Mouse (Mus musculus): ENCODE results near the gene Gm11627.
"Not testable (repeated sequence)": the region's sequence is repeated elsewhere in the genome, so short reads cannot be mapped to it uniquely, and the experiment has no call there.

The Gm11627 gene

GRCm38 (mm10) chr11:102580034-102580330 lies 721 bp upstream of the Gm11627 start:
- Histone ChIP-seq H3K36me3 (ENCODE audit: control insufficient read depth, insufficient read depth, low read length, poor library complexity, severe bottlenecking) (no peaks in the 10 kb centered on the region), H3K27me3 (ENCODE audit: control insufficient read depth, insufficient read depth, low read length, poor library complexity, severe bottlenecking) (peaks cover 3% of the 10 kb centered on the region; the same call in 1 of the 2 replicates)
- no peak for DNase-seq (ENCODE audit: low read depth, low spot score)

- H3K36me3 ChIP-seq (ENCODE audit: control insufficient read depth, insufficient read depth, low read length, poor library complexity, severe bottlenecking), result no peaks in the 10 kb centered on the region
- peak; percentile 80 for DNase-seq (ENCODE audit: low read depth, low spot score)
- H3K27me3 ChIP-seq (ENCODE audit: control insufficient read depth, insufficient read depth, low read length, poor library complexity, severe bottlenecking), result peaks cover 3% of the 10 kb centered on the region; the same call in 1 of the 2 replicates
These were observed 731 bp downstream of the Gm11627 start for GRCm38 (mm10) chr11:102578341-102579118.

- no peaks in the 10 kb centered on the region for H3K36me3 ChIP-seq (ENCODE audit: control insufficient read depth, insufficient read depth, low read length, poor library complexity, severe bottlenecking)
- peaks cover 3% of the 10 kb centered on the region; the same call in 1 of the 2 replicates for H3K27me3 ChIP-seq (ENCODE audit: control insufficient read depth, insufficient read depth, low read length, poor library complexity, severe bottlenecking)
- DNase-seq (ENCODE audit: low read depth, low spot score), result no peak
These were observed 3.1 kb downstream of the Gm11627 start for GRCm38 (mm10) chr11:102576050-102576754.

- Histone ChIP-seq H3K27me3 (ENCODE audit: control insufficient read depth, insufficient read depth, low read length, poor library complexity, severe bottlenecking) (peaks cover 3% of the 10 kb centered on the region; the same call in 1 of the 2 replicates), H3K36me3 (ENCODE audit: control insufficient read depth, insufficient read depth, low read length, poor library complexity, severe bottlenecking) (no peaks in the 10 kb centered on the region)
- DNase-seq (ENCODE audit: low read depth, low spot score), result no peak
These were observed 4.2 kb downstream of the Gm11627 start for GRCm38 (mm10) chr11:102575034-102575433.

GRCm38 (mm10) chr11:102572866-102573663 lies 6.2 kb downstream of the Gm11627 start:
- no peaks in the 10 kb centered on the region for H3K36me3 ChIP-seq (ENCODE audit: control insufficient read depth, insufficient read depth, low read length, poor library complexity, severe bottlenecking)
- no peaks in the 10 kb centered on the region for H3K27me3 ChIP-seq (ENCODE audit: control insufficient read depth, insufficient read depth, low read length, poor library complexity, severe bottlenecking)
- DNase-seq (ENCODE audit: low read depth, low spot score), result peak; percentile 84

- DNase-seq (ENCODE audit: low read depth, low spot score), result no peak
- no peaks in the 10 kb centered on the region for H3K36me3 ChIP-seq (ENCODE audit: control insufficient read depth, insufficient read depth, low read length, poor library complexity, severe bottlenecking)
- no peaks in the 10 kb centered on the region for H3K27me3 ChIP-seq (ENCODE audit: control insufficient read depth, insufficient read depth, low read length, poor library complexity, severe bottlenecking)
These were observed 10.4 kb downstream of the Gm11627 start for GRCm38 (mm10) chr11:102568756-102569377.

GRCm38 (mm10) chr11:102568191-102568590 lies 11.1 kb downstream of the Gm11627 start:
- Histone ChIP-seq H3K36me3 (ENCODE audit: control insufficient read depth, insufficient read depth, low read length, poor library complexity, severe bottlenecking) (no peaks in the 10 kb centered on the region), H3K27me3 (ENCODE audit: control insufficient read depth, insufficient read depth, low read length, poor library complexity, severe bottlenecking) (no peaks in the 10 kb centered on the region)
- DNase-seq (ENCODE audit: low read depth, low spot score), result peak; percentile 15

GRCm38 (mm10) chr11:102567723-102568122 lies 11.5 kb downstream of the Gm11627 start:
- no peaks in the 10 kb centered on the region for H3K36me3 ChIP-seq (ENCODE audit: control insufficient read depth, insufficient read depth, low read length, poor library complexity, severe bottlenecking)
- H3K27me3 ChIP-seq (ENCODE audit: control insufficient read depth, insufficient read depth, low read length, poor library complexity, severe bottlenecking), result no peaks in the 10 kb centered on the region
- no peak for DNase-seq (ENCODE audit: low read depth, low spot score)

- no peak for DNase-seq (ENCODE audit: low read depth, low spot score)
These were observed 12.1 kb downstream of the Gm11627 start for GRCm38 (mm10) chr11:102567157-102567556.

GRCm38 (mm10) chr11:102566290-102566689 lies 13.0 kb downstream of the Gm11627 start:
- DNase-seq (ENCODE audit: low read depth, low spot score), result no peak
- Histone ChIP-seq H3K27me3 (ENCODE audit: control insufficient read depth, insufficient read depth, low read length, poor library complexity, severe bottlenecking) (no peaks in the 10 kb centered on the region), H3K36me3 (ENCODE audit: control insufficient read depth, insufficient read depth, low read length, poor library complexity, severe bottlenecking) (no peaks in the 10 kb centered on the region)

More at GRCm38 (mm10) chr11:102567157-102567556, 12.1 kb downstream of the Gm11627 start:
- Histone ChIP-seq H3K36me3 (ENCODE audit: control insufficient read depth, insufficient read depth, low read length, poor library complexity, severe bottlenecking) (no peaks in the 10 kb centered on the region), H3K27me3 (ENCODE audit: control insufficient read depth, insufficient read depth, low read length, poor library complexity, severe bottlenecking) (no peaks in the 10 kb centered on the region)

- DNase-seq (ENCODE audit: low read depth, low spot score), result no peak
- Histone ChIP-seq H3K36me3 (ENCODE audit: control insufficient read depth, insufficient read depth, low read length, poor library complexity, severe bottlenecking) (no peaks in the 10 kb centered on the region), H3K27me3 (ENCODE audit: control insufficient read depth, insufficient read depth, low read length, poor library complexity, severe bottlenecking) (no peaks in the 10 kb centered on the region)
These were observed 13.5 kb downstream of the Gm11627 start for GRCm38 (mm10) chr11:102565741-102566140.

- H3K36me3 ChIP-seq (ENCODE audit: control insufficient read depth, insufficient read depth, low read length, poor library complexity, severe bottlenecking); H3K27me3 ChIP-seq (ENCODE audit: control insufficient read depth, insufficient read depth, low read length, poor library complexity, severe bottlenecking); DNase-seq (ENCODE audit: low read depth, low spot score): not testable (repeated sequence)
These were observed 14.1 kb downstream of the Gm11627 start for GRCm38 (mm10) chr11:102564952-102565671.

GRCm38 (mm10) chr11:102558704-102559103 lies 20.6 kb downstream of the Gm11627 start:
- Histone ChIP-seq H3K27me3 (ENCODE audit: control insufficient read depth, insufficient read depth, low read length, poor library complexity, severe bottlenecking) (no peaks in the 10 kb centered on the region), H3K36me3 (ENCODE audit: control insufficient read depth, insufficient read depth, low read length, poor library complexity, severe bottlenecking) (no peaks in the 10 kb centered on the region)
- DNase-seq (ENCODE audit: low read depth, low spot score), result no peak

- no peak for DNase-seq (ENCODE audit: low read depth, low spot score)
- Histone ChIP-seq H3K36me3 (ENCODE audit: control insufficient read depth, insufficient read depth, low read length, poor library complexity, severe bottlenecking) (no peaks in the 10 kb centered on the region), H3K27me3 (ENCODE audit: control insufficient read depth, insufficient read depth, low read length, poor library complexity, severe bottlenecking) (no peaks in the 10 kb centered on the region)
These were observed 21.9 kb downstream of the Gm11627 start for GRCm38 (mm10) chr11:102557386-102557785.
